Mouse (Mus musculus) brain, embryonic 14.5 days (tissue): ENCODE data around the gene Gm128.

Experiments
- CTCF ChIP-seq: fragments of 200-500 bp; IDR thresholded peaks from 2 replicates; pipeline ENCODE4 v1.5.1; 2012; ENCODE audit warnings: inconsistent platforms, mild to moderate bottlenecking, moderate library complexity, borderline replicate concordance; ENCODE audit not compliant: insufficient read depth, insufficient read length; ENCODE audit errors: extremely low read depth
- POLR2A ChIP-seq: fragments of 200-500 bp; IDR thresholded peaks from 2 replicates; pipeline ENCODE4 v1.6.1; 2012; ENCODE audit warnings: mild to moderate bottlenecking, inconsistent platforms, borderline replicate concordance; ENCODE audit not compliant: poor library complexity, insufficient read depth, insufficient read length, severe bottlenecking; ENCODE audit errors: extremely low read depth

GRCm38 (mm10) chr3:95274453-95274852, 33.1 kb upstream of the Gm128 start:
- TF ChIP-seq CTCF (no peak), POLR2A (no peak)
